Mouse (Mus musculus) spleen, adult 2 months (tissue): ENCODE measurements around the gene Dnah2. TPM values are rescaled to one million over a fixed set of nuclear protein-coding genes. Genes with fewer than 3 reads are reported as not detected.

Source experiments
- DNase-seq, 2 experiments: peaks; one replicate each; pipeline versions ENCODE4 v3.0.0 to v3.0.0-alpha.2; 2012 to 2021; ENCODE audit warnings: low spot score in 2 of 2, low read depth in 1 of 2
- H3K27ac ChIP-seq: fragments of 200-500 bp; 2 replicates; pipeline ENCODE4 v1.5.1; 2012; ENCODE audit warnings: low read length, inconsistent platforms; ENCODE audit not compliant: insufficient read depth
- H3K27me3 ChIP-seq: fragments of 200-500 bp; 2 replicates; pipeline ENCODE4 v1.6.1; 2012; ENCODE audit warnings: mild to moderate bottlenecking, moderate library complexity, low read length, inconsistent platforms; ENCODE audit not compliant: control insufficient read depth, insufficient read depth
- H3K36me3 ChIP-seq: fragments of 200-500 bp; 2 replicates; pipeline ENCODE4 v1.6.1; 2012; ENCODE audit warnings: mild to moderate bottlenecking, low read length, inconsistent platforms; ENCODE audit not compliant: control insufficient read depth, insufficient read depth
- H3K4me1 ChIP-seq: fragments of 200-500 bp; 2 replicates; pipeline ENCODE4 v1.6.1; 2011; ENCODE audit warnings: inconsistent platforms; ENCODE audit not compliant: control insufficient read depth, insufficient read depth, insufficient read length
- H3K4me3 ChIP-seq: fragments of 200-500 bp; 2 replicates; pipeline ENCODE4 v1.5.1; 2011; ENCODE audit warnings: mild to moderate bottlenecking, inconsistent platforms; ENCODE audit not compliant: insufficient read depth, insufficient read length; ENCODE audit errors: extremely low read depth
- CTCF ChIP-seq: fragments of 200-500 bp; IDR thresholded peaks from 2 replicates; pipeline ENCODE4 v1.5.1; 2011; ENCODE audit warnings: mild to moderate bottlenecking, inconsistent platforms; ENCODE audit not compliant: insufficient read depth, insufficient read length, insufficient replicate concordance; ENCODE audit errors: extremely low read depth
- POLR2A ChIP-seq: fragments of 200-500 bp; IDR thresholded peaks from 2 replicates; pipeline ENCODE4 v1.6.1; 2011; ENCODE audit warnings: low read depth, low read length, inconsistent platforms
- WGBS: fragments of 180-500 bp; shearing (Covaris S2); methylation state at CpG from one replicate; pipeline ENCODE4 v1.1.7; 2018; 5-methylcytosine and 5-hydroxymethylcytosine counted together
- polyA plus RNA-seq: library from polyadenylated mRNA; depleted of rRNA; stranded (reverse); fragments of >200 nt; gene quantifications from 2 replicates; pipeline ENCODE4 v1.2.3, GENCODE M21; 2012

The Dnah2 gene
- polyA plus RNA-seq, 1 experiment, result 0.29 TPM

- no peak for DNase-seq
- H3K4me1 ChIP-seq, result no peaks in the 10 kb centered on the region
- no peaks in the 10 kb centered on the region for H3K36me3 ChIP-seq
- H3K27ac ChIP-seq, result no peak overlapping the region
- no peak for TF ChIP-seq POLR2A
- no peak for TF ChIP-seq CTCF
- no peak overlapping the region for H3K4me3 ChIP-seq
- WGBS, result 38% methylated on average over 4 of the region's 4 CpGs
- H3K27me3 ChIP-seq, result no peaks in the 10 kb centered on the region
These were observed 120.2 kb downstream of the Dnah2 start for GRCm38 (mm10) chr11:69428751-69429150.

GRCm38 (mm10) chr11:69426246-69426645 is 122.7 kb downstream of the Dnah2 start:
- no peaks in the 10 kb centered on the region; the same call in 1 of the 2 replicates for H3K27me3 ChIP-seq
- H3K4me1 ChIP-seq, result no peaks in the 10 kb centered on the region
- DNase-seq, result no peak
- no peak overlapping the region for H3K4me3 ChIP-seq
- no peaks in the 10 kb centered on the region for H3K36me3 ChIP-seq
- H3K27ac ChIP-seq, result no peak overlapping the region
- TF ChIP-seq POLR2A (no peak), CTCF (no peak)
- 82% methylated on average over 2 of the region's 2 CpGs for WGBS

GRCm38 (mm10) chr11:69423885-69424284 is 125.0 kb downstream of the Dnah2 start:
- WGBS, result 50% methylated on average over 6 of the region's 6 CpGs
- Histone ChIP-seq H3K4me3 (no peak overlapping the region), H3K27me3 (no peaks in the 10 kb centered on the region; the same call in 1 of the 2 replicates), H3K36me3 (no peaks in the 10 kb centered on the region), H3K27ac (no peak overlapping the region), H3K4me1 (peaks cover 6% of the 10 kb centered on the region; the same call in 1 of the 2 replicates)
- TF ChIP-seq CTCF (no peak), POLR2A (no peak)
- DNase-seq, result no peak

GRCm38 (mm10) chr11:69422842-69423241 is 126.1 kb downstream of the Dnah2 start:
- Histone ChIP-seq H3K4me3 (no peak overlapping the region), H3K27ac (no peak overlapping the region), H3K4me1 (peaks cover 11% of the 10 kb centered on the region; the same call in 1 of the 2 replicates), H3K27me3 (no peaks in the 10 kb centered on the region; the same call in 1 of the 2 replicates), H3K36me3 (no peaks in the 10 kb centered on the region)
- TF ChIP-seq POLR2A (no peak), CTCF (no peak)
- WGBS, result 87% methylated on average over 10 of the region's 10 CpGs
- DNase-seq, result no peak

GRCm38 (mm10) chr11:69421131-69421977 is 127.6 kb downstream of the Dnah2 start:
- no peak for TF ChIP-seq POLR2A
- TF ChIP-seq CTCF, result no peak

GRCm38 (mm10) chr11:69420554-69421000 is 128.3 kb downstream of the Dnah2 start:
- Histone ChIP-seq H3K27ac (no peak overlapping the region), H3K36me3 (no peaks in the 10 kb centered on the region), H3K4me3 (peak overlapping the region; percentile 10; the same call in 1 of the 2 replicates), H3K4me1 (peaks cover 14% of the 10 kb centered on the region; the same call in 1 of the 2 replicates), H3K27me3 (no peaks in the 10 kb centered on the region; the same call in 1 of the 2 replicates)
- DNase-seq, result no peak
- WGBS, result 36% methylated on average over 10 of the region's 10 CpGs
- TF ChIP-seq POLR2A, result no peak
- no peak for TF ChIP-seq CTCF

More at GRCm38 (mm10) chr11:69421131-69421977, 127.6 kb downstream of the Dnah2 start:
- H3K27me3 ChIP-seq, result no peaks in the 10 kb centered on the region; the same call in 1 of the 2 replicates
- H3K4me3 ChIP-seq, result no peak overlapping the region
- DNase-seq, result no peak
- H3K36me3 ChIP-seq, result no peaks in the 10 kb centered on the region
- WGBS, result 44% methylated on average over 25 of the region's 25 CpGs
- peaks cover 14% of the 10 kb centered on the region; the same call in 1 of the 2 replicates for H3K4me1 ChIP-seq
- H3K27ac ChIP-seq, result no peak overlapping the region
